ENCODE assay signal across 24 mouse cellular contexts in the genomic region with DNA sequence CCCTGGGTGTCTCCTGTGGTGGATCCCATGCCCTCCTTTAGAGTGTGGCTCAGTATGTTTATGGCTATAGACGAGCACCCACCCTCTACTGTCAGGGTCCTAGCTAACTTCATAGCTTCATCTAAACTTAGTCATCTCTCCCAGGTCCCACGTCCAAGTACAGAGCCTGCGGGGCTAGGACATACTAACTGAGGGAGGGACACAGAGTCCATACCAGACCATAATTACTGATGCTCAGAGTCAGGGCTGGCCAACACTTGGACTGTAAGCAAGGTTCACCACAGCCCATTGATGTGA.
DNase-seq lines count a peak whose midpoint lies in the region; ATAC-seq lines count a peak whose summit lies in the region.
"Had no signal": no experiment of that assay in that cellular context is flagged by ENCODE, and none has a peak within 500 bp of the region (broad histone marks: within the 10 kb centered on the region; RNA-seq: fewer than 3 reads in every experiment).

No protein-coding gene starts in this region.

- H3K4me3 ChIP-seq in embryonic facial prominence, embryonic 13.5 days = no peak overlapping the region
- H3K4me3 ChIP-seq in embryonic facial prominence, embryonic 10.5 days = no peak overlapping the region
- no peak overlapping the region for H3K4me3 ChIP-seq in midbrain, embryonic 14.5 days (replicated peaks; ENCODE audit: low read depth, low read length)
- H3K4me3 ChIP-seq: erythroblast, embryonic 14.5 days; forebrain, embryonic 10.5 days; forebrain, embryonic 12.5 days had no signal

- no peak overlapping the region for H3K4me2 ChIP-seq in embryonic facial prominence, embryonic 13.5 days
- no peak overlapping the region for H3K4me2 ChIP-seq in midbrain, embryonic 14.5 days (ENCODE audit: low read length)
- H3K4me2 ChIP-seq: forebrain, embryonic 12.5 days had no signal

- intact Hi-C loops in heart, postnatal 14 days (cut with DNase I) = no loop called here

- no peak overlapping the region for H3K9ac ChIP-seq in embryonic facial prominence, embryonic 13.5 days
- H3K9ac ChIP-seq in midbrain, embryonic 14.5 days (replicated peaks; ENCODE audit: low read length) = no peak overlapping the region
- H3K9ac ChIP-seq: forebrain, embryonic 12.5 days had no signal

- no peaks in the 10 kb centered on the region for H3K9me3 ChIP-seq in embryonic facial prominence, embryonic 13.5 days
- H3K9me3 ChIP-seq in embryonic facial prominence, embryonic 10.5 days = no peaks in the 10 kb centered on the region
- H3K9me3 ChIP-seq in midbrain, embryonic 14.5 days (ENCODE audit: control insufficient read depth, low read length) = no peaks in the 10 kb centered on the region
- H3K9me3 ChIP-seq: forebrain, embryonic 10.5 days; forebrain, embryonic 12.5 days; G1E had no signal

- H3K36me3 ChIP-seq in embryonic facial prominence, embryonic 13.5 days = no peaks in the 10 kb centered on the region
- no peaks in the 10 kb centered on the region for H3K36me3 ChIP-seq in embryonic facial prominence, embryonic 10.5 days (replicated peaks)
- H3K36me3 ChIP-seq in midbrain, embryonic 14.5 days (ENCODE audit: control insufficient read depth, insufficient read depth, low read length) = no peaks in the 10 kb centered on the region
- H3K36me3 ChIP-seq: forebrain, embryonic 10.5 days; forebrain, embryonic 12.5 days; G1E had no signal

- 0 out of 2 replicates have a peak, but pooled peaks have one; percentile 11 for ATAC-seq in embryonic facial prominence, embryonic 13.5 days (ENCODE audit: insufficient number of reproducible peaks, insufficient read depth, low FRiP score, low TSS enrichment, low read depth)
- no peak for ATAC-seq in midbrain, embryonic 14.5 days (ENCODE audit: low FRiP score, low TSS enrichment)
- ATAC-seq: activated CD4-positive, CD25-positive, alpha-beta regulatory T cell, adult 4 months; CD4-positive, CD25-positive, alpha-beta regulatory T cell, adult 4 months; forebrain, embryonic 14.5 days; forebrain, embryonic 16.5 days; Patski had no signal

- no peaks in the 10 kb centered on the region for H3K27me3 ChIP-seq in embryonic facial prominence, embryonic 13.5 days
- H3K27me3 ChIP-seq in embryonic facial prominence, embryonic 10.5 days (replicated peaks; ENCODE audit: low read depth, poor library complexity, severe bottlenecking) = no peaks in the 10 kb centered on the region
- H3K27me3 ChIP-seq in midbrain, embryonic 14.5 days (ENCODE audit: control insufficient read depth, insufficient read depth, low read length) = no peaks in the 10 kb centered on the region
- H3K27me3 ChIP-seq: CH12.LX; forebrain, embryonic 12.5 days; Patski had no signal

- H3K4me1 ChIP-seq in embryonic facial prominence, embryonic 13.5 days = peaks cover 5% of the 10 kb centered on the region
- peaks cover 11% of the 10 kb centered on the region; the same call in 1 of the 2 replicates for H3K4me1 ChIP-seq in embryonic facial prominence, embryonic 10.5 days
- no peaks in the 10 kb centered on the region for H3K4me1 ChIP-seq in midbrain, embryonic 14.5 days (ENCODE audit: control insufficient read depth, insufficient read depth, low read length)
- H3K4me1 ChIP-seq: forebrain, embryonic 10.5 days; forebrain, embryonic 12.5 days had no signal

- 92% methylated on average over 3 of the region's 3 CpGs for WGBS in embryonic facial prominence, embryonic 13.5 days
- 88% methylated on average over 3 of the region's 3 CpGs for WGBS in embryonic facial prominence, embryonic 10.5 days
- 92% methylated on average over 3 of the region's 3 CpGs for WGBS in midbrain, embryonic 14.5 days

- peak overlapping the region; percentile 56 for H3K27ac ChIP-seq in embryonic facial prominence, embryonic 13.5 days
- H3K27ac ChIP-seq in embryonic facial prominence, embryonic 10.5 days (replicated peaks) = no peak overlapping the region
- H3K27ac ChIP-seq in midbrain, embryonic 14.5 days (replicated peaks; ENCODE audit: low read depth, low read length) = no peak overlapping the region
- H3K27ac ChIP-seq: forebrain, embryonic 10.5 days; forebrain, embryonic 12.5 days had no signal

- no peak for DNase-seq in embryonic facial prominence, embryonic 10.5 days (ENCODE audit: low spot score)
- peak; percentile 93 for DNase-seq in heart, adult 11 months
- no peak for DNase-seq in heart, postnatal 14 days
- DNase-seq in midbrain, embryonic 14.5 days = no peak
- DNase-seq: adrenal gland, adult 8-10 months; adrenal gland, postnatal 14 days; adrenal gland, postnatal 36 days; B cell, adult 2 months; cerebellum, adult 11-12 months; cerebellum, adult 2 months; cerebellum, adult 9-10 months; cerebellum, postnatal 10 days; cerebellum, postnatal 25 days had no signal
